Mouse (Mus musculus) cerebellum, adult 18-20 months (tissue): ENCODE data around the gene Commd2.

Experiments
- DNase-seq, 2 experiments: peaks; one replicate each; pipeline ENCODE4 v3.0.0; 2021

The Commd2 gene

GRCm38 (mm10) chr3:57612430-57612997 lies 39.0 kb downstream of the Commd2 start:
- DNase-seq = no peak

- no peak for DNase-seq
Measured at GRCm38 (mm10) chr3:57611776-57612175, 39.7 kb downstream of the Commd2 start.

- DNase-seq = no peak
Measured at GRCm38 (mm10) chr3:57604618-57605015, 46.9 kb downstream of the Commd2 start.

GRCm38 (mm10) chr3:57603891-57604617 lies 47.5 kb downstream of the Commd2 start:
- DNase-seq = no peak

GRCm38 (mm10) chr3:57602610-57603009 lies 48.9 kb downstream of the Commd2 start:
- no peak for DNase-seq

- DNase-seq = no peak
Measured at GRCm38 (mm10) chr3:57596566-57596965, 54.9 kb downstream of the Commd2 start.

GRCm38 (mm10) chr3:57595506-57595905 lies 56.0 kb downstream of the Commd2 start:
- DNase-seq = no peak
